Mouse (Mus musculus) cerebellum, postnatal 10 days (tissue): ENCODE data around the gene Frrs1l.

ENCODE experiments used
- DNase-seq, 2 experiments: peaks; one replicate each; pipeline ENCODE4 v3.0.0; 2021; ENCODE audit warnings: mixed read lengths in 2 of 2

Frrs1l gene

DNA sequence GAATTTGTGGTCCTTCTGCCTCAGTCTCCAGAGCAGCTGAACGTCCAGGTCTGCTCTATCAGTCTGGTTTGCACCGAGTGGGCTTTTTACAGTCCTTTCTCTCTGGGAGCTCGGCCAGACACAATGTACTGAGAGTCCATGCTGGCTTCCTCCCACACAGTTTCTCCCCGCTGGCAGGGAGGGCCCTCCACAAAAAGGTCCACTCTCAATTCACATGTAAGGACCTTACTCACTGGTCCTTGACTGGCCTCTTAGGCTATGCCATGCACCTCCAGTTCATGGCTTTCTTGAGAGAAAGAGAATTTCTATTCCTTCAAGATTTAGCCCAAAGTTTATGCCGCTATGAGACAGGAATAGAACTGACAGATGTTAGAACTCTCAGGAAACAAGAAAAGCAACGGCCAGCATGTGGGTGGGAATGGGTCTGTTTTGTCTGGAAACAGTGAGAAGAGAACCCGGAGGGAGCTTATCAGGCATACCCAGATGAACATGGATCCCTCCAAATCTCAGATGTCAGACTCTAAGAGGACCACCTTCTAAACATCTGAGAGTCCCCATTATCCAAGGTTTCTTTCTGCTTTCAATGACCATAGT lies 24.5 kb downstream of the Frrs1l start:
- DNase-seq = no peak

DNA sequence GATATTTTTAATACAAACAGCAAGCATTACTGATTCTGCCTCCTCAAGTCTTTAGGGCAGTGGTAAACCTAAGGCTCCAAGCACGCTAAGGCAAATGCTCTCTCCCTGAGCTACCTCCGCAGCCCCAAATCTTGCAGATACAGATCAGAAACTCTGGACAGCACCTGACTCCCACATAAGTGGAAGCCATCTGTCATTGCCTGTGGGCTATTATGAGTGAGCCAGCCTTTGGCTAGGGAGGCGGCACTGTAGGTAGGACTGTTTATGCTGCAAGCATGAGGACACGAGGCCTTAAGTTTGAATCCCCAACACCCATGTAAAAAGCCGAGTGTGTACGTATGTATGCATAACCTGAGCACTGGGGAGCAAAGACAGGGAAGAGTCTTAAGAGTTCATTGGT lies 26.5 kb downstream of the Frrs1l start:
- DNase-seq = peak; percentile 46 to 55

DNA sequence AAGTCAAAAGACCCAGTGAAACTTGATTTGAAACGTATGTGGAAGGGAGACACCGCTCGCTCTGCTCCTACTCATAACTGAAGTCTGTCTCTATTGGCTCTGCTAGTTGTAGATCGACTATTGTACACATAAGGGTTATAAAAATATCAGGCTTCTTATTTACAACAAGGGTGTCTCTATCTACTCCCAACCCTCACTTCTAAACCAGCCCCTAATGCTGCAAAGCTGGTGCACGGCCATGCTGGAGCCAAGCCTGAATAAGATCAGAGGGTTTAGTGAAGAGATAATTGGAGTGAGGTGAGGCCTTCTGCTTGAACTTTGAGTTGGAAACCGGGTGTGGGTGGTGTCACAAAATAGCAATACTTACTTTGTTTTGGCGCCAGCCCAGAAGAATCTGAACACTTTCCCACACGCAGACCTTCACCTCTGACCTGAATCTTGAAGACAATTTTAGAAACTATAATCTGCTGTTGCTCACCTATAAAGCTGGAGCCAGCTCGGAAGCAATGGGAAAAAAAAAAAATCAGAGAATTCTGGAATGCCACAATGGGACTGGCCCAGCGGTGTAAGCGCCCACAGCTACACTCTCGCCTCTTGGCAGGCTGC lies 28.8 kb downstream of the Frrs1l start:
- no peak for DNase-seq

DNA sequence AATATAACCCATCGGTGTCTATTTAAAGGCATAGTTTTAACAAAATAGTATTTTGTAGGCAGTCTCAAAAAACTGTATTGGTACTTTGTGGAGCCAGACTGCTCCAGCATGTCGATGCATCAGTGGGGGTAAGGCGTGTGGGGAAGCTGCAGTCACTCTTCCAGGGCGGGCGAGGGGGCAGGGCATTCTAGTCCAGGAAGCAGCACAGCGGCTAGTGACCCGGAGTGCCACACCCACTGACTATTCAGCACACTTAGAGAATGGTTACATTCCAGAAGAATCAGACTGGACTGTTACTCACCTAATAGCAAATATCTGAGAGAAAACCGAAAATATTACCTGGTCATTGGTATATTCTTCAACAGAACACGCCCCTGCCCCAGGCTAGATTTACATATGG lies 32.7 kb downstream of the Frrs1l start:
- no peak for DNase-seq

DNA sequence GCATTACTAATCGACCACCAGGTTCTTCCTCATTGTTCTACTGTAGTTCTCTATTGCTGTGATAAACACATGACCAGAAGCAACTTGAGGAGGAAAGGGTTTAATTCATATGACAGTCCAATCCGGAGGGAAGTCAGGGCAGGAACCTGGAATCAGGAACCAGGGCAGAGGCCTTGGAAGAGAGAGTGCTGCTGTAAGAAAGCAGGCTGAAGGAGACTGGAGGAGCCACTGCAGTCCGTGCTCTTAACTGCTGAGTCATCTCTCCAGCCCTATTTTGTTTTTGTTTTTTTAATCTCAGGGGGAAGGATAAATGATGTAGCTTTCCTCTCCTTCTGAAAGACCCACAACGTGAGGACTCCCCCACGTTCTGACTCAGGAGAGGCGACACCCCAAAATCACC lies 37.0 kb downstream of the Frrs1l start:
- no peak for DNase-seq

DNA sequence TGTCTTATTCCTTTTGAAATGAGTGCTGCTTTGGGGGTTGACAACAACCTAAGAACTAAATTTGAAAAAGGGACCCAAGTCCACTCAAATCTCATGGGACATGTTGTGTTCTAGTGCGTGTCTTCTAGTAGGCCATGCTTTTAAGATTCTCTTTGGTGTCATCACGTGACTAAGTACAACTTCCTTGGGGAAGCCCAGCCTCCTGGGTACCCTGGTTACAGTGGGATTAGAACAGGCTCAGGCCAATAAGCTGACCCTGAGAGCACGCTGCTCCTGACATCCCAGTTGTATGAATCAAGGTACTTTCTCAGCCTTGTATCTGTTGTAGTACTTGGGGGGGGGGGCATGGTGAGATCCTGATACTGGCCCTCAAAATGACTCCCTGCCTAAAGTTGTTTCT lies 38.5 kb downstream of the Frrs1l start:
- no peak for DNase-seq

GRCm38 (mm10) chr4:56949494-56949893 lies 40.7 kb downstream of the Frrs1l start:
- DNase-seq = no peak

DNA sequence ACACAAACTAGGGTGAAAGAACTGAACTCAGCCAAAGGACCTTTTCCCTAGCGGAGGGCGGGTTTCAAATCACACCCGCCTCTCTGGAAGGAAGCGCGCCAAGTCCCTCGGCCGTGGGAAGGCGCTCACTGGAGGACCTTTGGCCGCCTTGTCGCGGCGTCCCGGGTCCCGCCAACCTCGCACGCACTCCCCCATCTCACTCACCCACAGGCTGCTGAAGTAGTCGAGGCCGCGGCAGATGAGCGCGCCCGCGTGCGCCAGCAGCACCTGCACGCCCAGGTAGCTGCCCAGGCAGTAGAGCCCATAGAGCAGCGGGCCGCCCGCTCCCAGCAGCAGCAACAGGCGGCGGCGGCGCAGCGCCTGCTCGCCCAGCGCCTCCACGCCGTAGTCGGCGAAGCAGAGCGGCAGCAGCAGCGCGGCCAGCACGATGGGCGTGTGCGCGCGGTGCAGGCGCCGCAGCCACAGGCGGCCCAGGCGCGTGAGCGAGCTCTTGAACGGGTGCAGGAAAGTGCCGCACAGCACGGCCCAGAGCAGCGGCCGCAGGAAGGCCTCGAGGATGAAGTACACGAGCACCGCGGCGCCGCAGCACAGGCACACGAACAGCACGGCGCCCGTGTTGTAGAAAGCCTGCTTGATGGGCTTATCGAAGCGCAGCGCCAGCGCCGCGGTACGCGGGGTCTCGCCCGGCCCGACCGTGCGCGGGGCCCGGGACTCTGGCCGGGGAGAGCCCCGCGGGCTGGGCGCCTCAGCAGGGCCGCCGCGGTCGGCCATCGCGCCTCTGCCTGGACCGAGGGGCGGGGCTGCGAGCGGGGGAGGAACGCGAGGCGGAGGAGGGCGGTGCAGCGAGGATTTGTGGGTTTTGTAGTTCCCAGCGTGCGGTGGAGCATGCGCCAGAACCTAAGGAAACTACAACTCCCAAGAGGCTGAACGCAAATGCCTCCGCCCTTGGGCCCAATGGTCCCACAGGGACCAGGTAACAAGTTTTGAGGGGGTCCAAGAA lies 43.2 kb downstream of the Frrs1l start, which contains the start of gene Tmem245:
Gene Tmem245, minus strand, starts transcription at position 797 of the 1,000 bp plus-strand sequence.
- peak; percentile 96 to 98 for DNase-seq

DNA sequence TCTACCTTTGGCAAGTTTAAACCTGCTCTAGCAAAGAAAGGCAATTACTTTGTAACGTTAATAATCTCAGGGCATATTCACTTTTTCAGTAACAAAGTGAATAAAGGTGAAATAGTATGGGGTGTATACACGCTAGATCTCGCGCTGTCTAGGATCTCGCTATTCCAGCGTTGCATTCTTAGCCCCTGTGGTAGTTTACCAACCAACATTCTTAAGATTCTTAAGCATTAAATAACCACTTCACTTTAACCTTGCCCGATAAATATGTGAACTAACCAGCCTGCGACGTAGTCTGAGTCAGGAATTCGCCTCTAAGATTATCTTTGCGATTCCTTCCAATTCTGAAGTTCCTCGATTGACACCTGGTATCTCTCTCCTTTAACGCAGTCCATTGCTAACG lies 44.0 kb downstream of the Frrs1l start:
- no peak for DNase-seq

DNA sequence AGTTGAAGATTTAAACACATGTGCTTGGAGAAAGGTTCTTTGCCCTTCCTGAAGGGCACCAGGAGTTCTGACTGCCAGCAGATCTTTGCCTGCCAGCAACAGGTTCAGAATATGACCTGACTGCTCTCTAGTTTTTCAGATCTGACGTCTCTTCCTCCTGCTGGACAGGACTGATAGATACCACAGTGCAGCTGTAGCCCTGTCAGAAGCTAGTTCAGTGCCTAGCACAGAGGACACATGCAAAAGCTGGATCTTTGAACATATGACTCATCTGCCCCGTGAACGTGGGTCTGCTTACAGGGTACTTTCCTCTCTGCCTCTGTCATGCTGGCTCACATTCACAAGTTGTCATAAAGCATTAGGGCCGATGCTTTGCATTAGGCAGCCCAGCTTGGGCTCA lies 45.9 kb downstream of the Frrs1l start:
- DNase-seq = peak; percentile 29 to 31

GRCm38 (mm10) chr4:56943258-56943657 lies 46.9 kb downstream of the Frrs1l start:
- DNase-seq = no peak

GRCm38 (mm10) chr4:56942567-56942966 lies 47.6 kb downstream of the Frrs1l start:
- no peak for DNase-seq

DNA sequence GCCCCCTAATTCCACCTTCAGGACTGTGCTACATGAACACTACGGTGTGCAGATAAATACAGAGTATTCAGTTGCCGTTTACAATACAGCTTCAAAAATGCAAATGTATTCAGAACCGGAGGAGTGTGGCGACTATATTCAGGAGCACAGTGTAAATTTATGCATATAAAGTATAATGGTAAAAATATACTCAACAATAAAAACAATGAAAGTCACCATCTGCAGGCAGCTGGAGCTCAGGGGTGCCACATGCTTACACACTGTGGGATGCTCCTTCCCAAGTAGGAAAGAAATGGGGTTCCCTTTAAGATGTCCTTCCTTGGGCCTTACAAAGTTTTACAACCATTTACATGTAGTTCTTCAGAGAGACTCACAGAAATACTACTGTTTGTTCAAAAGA lies 48.7 kb downstream of the Frrs1l start:
- DNase-seq = no peak

GRCm38 (mm10) chr4:56937136-56937535 lies 53.1 kb downstream of the Frrs1l start:
- peak in 1 of 2 experiments; percentile 9 for DNase-seq

DNA sequence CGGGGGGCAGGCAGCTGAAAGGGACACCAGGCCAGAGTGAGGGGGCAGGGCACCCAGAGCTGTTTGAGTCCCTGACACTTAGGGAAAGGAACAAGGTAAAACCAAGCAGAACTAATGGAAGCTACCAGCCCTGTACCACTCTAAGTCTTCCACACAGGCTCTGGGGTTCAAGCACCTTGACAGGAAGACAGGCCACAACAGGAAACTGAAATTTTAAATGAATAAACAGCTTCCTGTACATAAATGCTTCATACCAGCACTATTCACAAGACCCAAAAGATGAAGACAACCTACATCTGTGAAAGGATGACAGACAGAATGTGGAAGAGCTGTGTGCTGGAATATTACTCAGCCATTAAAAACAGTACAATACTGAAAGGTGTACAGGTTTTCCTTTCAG lies 54.9 kb downstream of the Frrs1l start:
- no peak for DNase-seq

DNA sequence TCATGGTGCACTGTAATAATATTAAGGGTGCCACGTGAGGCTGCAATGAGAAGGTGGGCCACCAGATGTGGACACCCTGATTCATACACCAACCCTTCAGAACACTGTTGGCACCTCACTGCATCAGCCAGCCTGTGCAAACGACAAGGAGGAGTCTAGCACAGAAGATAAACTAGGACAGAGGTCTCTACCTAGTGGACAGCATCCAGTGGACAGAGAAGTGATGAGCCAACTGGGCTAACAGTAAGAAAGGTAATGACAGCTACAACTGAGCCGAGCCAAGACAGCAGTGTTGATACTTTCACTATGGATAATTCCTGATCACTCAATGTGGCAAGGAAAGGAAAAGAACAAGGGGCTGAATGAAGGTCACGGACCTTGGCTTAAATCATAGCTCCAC lies 57.0 kb downstream of the Frrs1l start:
- DNase-seq = no peak

GRCm38 (mm10) chr4:56932096-56932495 lies 58.1 kb downstream of the Frrs1l start:
- DNase-seq = no peak

- no peak for DNase-seq
Measured at GRCm38 (mm10) chr4:56930312-56930711, 59.9 kb downstream of the Frrs1l start.

- no peak for DNase-seq
Measured at GRCm38 (mm10) chr4:56926971-56927370, 63.2 kb downstream of the Frrs1l start.

- DNase-seq = no peak
Measured at GRCm38 (mm10) chr4:56922229-56922628, 68.0 kb downstream of the Frrs1l start.

GRCm38 (mm10) chr4:56915732-56916325 lies 74.4 kb downstream of the Frrs1l start:
- DNase-seq = no peak

DNA sequence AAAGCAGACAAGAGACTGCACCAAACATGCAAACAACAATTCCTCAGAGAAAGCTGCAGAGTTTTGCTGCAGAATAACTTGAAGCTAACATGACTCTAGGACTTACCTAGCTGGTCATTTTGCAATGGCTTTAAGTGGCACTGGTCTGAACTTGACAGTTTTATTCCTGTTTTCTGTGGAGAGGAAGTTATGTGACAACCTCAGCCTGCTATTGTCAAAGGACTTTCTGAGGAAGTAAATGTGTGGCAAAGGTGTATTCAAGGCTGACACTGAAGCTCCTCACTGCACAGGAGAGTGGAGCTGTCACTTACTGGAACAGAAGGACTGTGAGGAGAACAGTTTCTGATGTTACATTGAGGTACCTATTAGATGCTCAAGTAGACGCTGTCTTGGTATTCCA lies 75.4 kb downstream of the Frrs1l start:
- DNase-seq = no peak

DNA sequence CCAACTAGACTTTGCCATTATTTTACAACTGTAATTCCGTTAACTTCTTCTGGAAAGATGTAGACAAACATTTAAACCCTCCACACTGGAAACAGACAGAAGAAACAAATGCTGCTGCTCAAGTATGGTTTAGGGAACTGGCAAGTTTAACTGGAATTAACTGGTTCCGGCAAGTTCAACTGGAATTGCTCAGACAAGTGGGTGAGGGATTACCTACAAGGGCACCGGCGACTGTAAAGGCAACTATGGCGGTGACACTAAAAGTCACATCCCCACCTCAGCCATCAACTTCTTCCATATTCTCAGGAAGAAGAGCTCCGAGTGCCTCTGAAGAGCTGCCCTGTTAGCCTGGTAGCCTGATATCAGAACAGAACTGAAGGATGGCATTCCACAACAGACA lies 75.9 kb downstream of the Frrs1l start:
- no peak for DNase-seq
